Mouse (Mus musculus) adrenal gland, adult (tissue): ENCODE results near the gene Ppp1r10.
A peak's percentile ranks its signal among the peaks of the same experiment; 100 is the strongest.

Experiments
- DNase-seq, 2 experiments: peaks; one replicate each; pipeline ENCODE4 v3.0.0; 2022 to 2023; ENCODE audit warnings: low spot score in 1 of 2; ENCODE audit not compliant: inconsistent age in 2 of 2

Gene Ppp1r10

GRCm38 (mm10) chr17:35916297-35917142 lies at the start of gene Ppp1r10, which contains the start of gene Mrps18b:
Ppp1r10 (plus strand) TSS chr17:35916434.
Mrps18b (minus strand) TSS chr17:35916389.
- peak; percentile 100 for DNase-seq

GRCm38 (mm10) chr17:35866911-35867890 lies 49.0 kb upstream of the Ppp1r10 start:
- DNase-seq = peak; percentile 62 to 89

- DNase-seq = peak; percentile 45 to 74
Observed at GRCm38 (mm10) chr17:35868165-35868820, 47.9 kb upstream of the Ppp1r10 start.

- DNase-seq = peak in 1 of 2 experiments; percentile 78
Observed at GRCm38 (mm10) chr17:35868961-35869345, 47.3 kb upstream of the Ppp1r10 start.

GRCm38 (mm10) chr17:35869346-35870067 lies 46.7 kb upstream of the Ppp1r10 start:
- DNase-seq = peak; percentile 58 to 86

- DNase-seq = peak; percentile 85 to 91
Observed at GRCm38 (mm10) chr17:35870151-35870883, 45.9 kb upstream of the Ppp1r10 start.

- peak in 1 of 2 experiments; percentile 77 for DNase-seq
Observed at GRCm38 (mm10) chr17:35870884-35871696, 45.1 kb upstream of the Ppp1r10 start.

- DNase-seq = peak; percentile 90 to 95
Observed at GRCm38 (mm10) chr17:35873774-35874519, 42.3 kb upstream of the Ppp1r10 start.

- DNase-seq = peak in 1 of 2 experiments; percentile 61
Observed at GRCm38 (mm10) chr17:35874721-35875120, 41.5 kb upstream of the Ppp1r10 start.

GRCm38 (mm10) chr17:35879245-35880057 lies 36.8 kb upstream of the Ppp1r10 start, which contains the start of gene Dhx16:
Dhx16 (plus strand) TSS chr17:35879819.
- peak; percentile 94 to 98 for DNase-seq

GRCm38 (mm10) chr17:35882924-35883323 lies 33.3 kb upstream of the Ppp1r10 start:
- DNase-seq = no peak

GRCm38 (mm10) chr17:35883777-35884176 lies 32.5 kb upstream of the Ppp1r10 start:
- no peak for DNase-seq

GRCm38 (mm10) chr17:35887725-35888124 lies 28.5 kb upstream of the Ppp1r10 start:
- no peak for DNase-seq

GRCm38 (mm10) chr17:35896781-35897643 lies 19.2 kb upstream of the Ppp1r10 start, which contains the start of gene 2310061I04Rik:
2310061I04Rik (minus strand) TSS chr17:35897431.
- DNase-seq = peak; percentile 95 to 97

- no peak for DNase-seq
Observed at GRCm38 (mm10) chr17:35897644-35898573, 18.3 kb upstream of the Ppp1r10 start.
